In the genomic region with DNA sequence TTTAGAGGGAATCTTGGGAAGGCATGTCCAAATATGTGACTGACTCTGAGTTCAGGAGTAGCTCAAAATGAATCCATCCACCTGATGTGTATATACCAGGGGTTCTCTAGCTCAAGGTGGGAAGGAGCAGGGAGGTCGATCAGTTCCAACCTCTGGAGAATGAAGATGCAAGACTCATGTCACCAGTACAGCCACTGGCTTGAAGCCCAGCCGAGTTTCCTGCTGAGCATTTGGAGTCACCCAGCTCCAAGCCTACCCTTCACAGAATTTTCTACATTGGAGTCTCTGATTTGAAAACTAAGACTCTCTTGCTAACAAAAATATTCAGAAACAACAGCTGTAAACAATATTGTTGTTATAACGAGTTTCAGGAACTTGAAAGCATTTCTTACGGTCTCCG, we compare ENCODE assay signal across 25 mouse cellular contexts.
"Had no signal": no experiment of that assay in that cellular context is flagged by ENCODE, and none has a peak within 500 bp of the region (broad histone marks: within the 10 kb centered on the region; RNA-seq: fewer than 3 reads in every experiment).

No protein-coding gene starts in this region.

- H3K27ac ChIP-seq: gastrocnemius, adult 2 months; heart, embryonic 10.5 days; heart, embryonic 13.5 days; heart, embryonic 15.5 days; hindbrain, embryonic 10.5 days; hindbrain, embryonic 12.5 days; hindbrain, embryonic 14.5 days; intestine, embryonic 15.5 days; kidney, embryonic 15.5 days; layer of hippocampus, adult 2 months; left cerebral cortex, adult 2 months; limb, embryonic 10.5 days; limb, embryonic 12.5 days had no signal

- H3K4me2 ChIP-seq: heart, embryonic 13.5 days; heart, embryonic 15.5 days; hindbrain, embryonic 12.5 days; hindbrain, embryonic 14.5 days; intestine, embryonic 15.5 days; kidney, embryonic 15.5 days; limb, embryonic 12.5 days; liver, embryonic 11.5 days had no signal

- H3K9ac ChIP-seq: heart, embryonic 13.5 days; heart, embryonic 15.5 days; hindbrain, embryonic 12.5 days; hindbrain, embryonic 14.5 days; intestine, embryonic 15.5 days; kidney, embryonic 15.5 days; limb, embryonic 12.5 days had no signal

- ATAC-seq: forebrain, embryonic 16.5 days; hindbrain, embryonic 16.5 days; inflammation-experienced regulatory T-cells, adult 6 months; intestine, embryonic 15.5 days; intestine, postnatal 0 days had no signal

- H3K4me3 ChIP-seq: gastrocnemius, adult 2 months; heart, embryonic 10.5 days; heart, embryonic 13.5 days; heart, embryonic 15.5 days; hindbrain, embryonic 10.5 days; hindbrain, embryonic 12.5 days; intestine, embryonic 15.5 days; kidney, embryonic 15.5 days; layer of hippocampus, adult 2 months; left cerebral cortex, adult 2 months; limb, embryonic 10.5 days; limb, embryonic 12.5 days had no signal

- H3K36me3 ChIP-seq: heart, embryonic 10.5 days; heart, embryonic 13.5 days; heart, embryonic 15.5 days; hindbrain, embryonic 10.5 days; hindbrain, embryonic 12.5 days; intestine, embryonic 15.5 days; kidney, embryonic 15.5 days; limb, embryonic 10.5 days; limb, embryonic 12.5 days had no signal

- DNase-seq: gastrocnemius, adult 2 months; gastrocnemius, postnatal 10 days; gastrocnemius, postnatal 25 days; heart, adult 18-20 months; heart, postnatal 4 days; kidney, adult 18-20 months; kidney, adult 9 months; liver had no signal

- H3K9me3 ChIP-seq: heart, embryonic 10.5 days; heart, embryonic 13.5 days; heart, embryonic 15.5 days; hindbrain, embryonic 10.5 days; hindbrain, embryonic 12.5 days; intestine, embryonic 15.5 days; kidney, embryonic 15.5 days; limb, embryonic 10.5 days; limb, embryonic 12.5 days had no signal

- H3K27me3 ChIP-seq: heart, embryonic 13.5 days; heart, embryonic 15.5 days; hindbrain, embryonic 12.5 days; intestine, embryonic 15.5 days; kidney, embryonic 15.5 days; limb, embryonic 12.5 days had no signal
